Mouse (Mus musculus) liver, embryonic 14.5 days (tissue): ENCODE measurements around the gene Mfsd2a.

Experiments
- CTCF ChIP-seq: IDR thresholded peaks from 2 replicates; pipeline ENCODE4 v1.5.1; 2016; ENCODE audit warnings: antibody characterized with exemption, low read depth, control low read depth
- EP300 ChIP-seq: IDR thresholded peaks from 2 replicates; pipeline ENCODE4 v1.6.1; 2016; ENCODE audit warnings: antibody characterized with exemption, low read depth

- TF ChIP-seq CTCF (peak; percentile 72), EP300 (no peak)
These were observed 48.4 kb downstream of the Mfsd2a start for GRCm38 (mm10) chr4:122912613-122913012.
